Mouse (Mus musculus) natural killer cell, adult 2 months (primary cell): ENCODE results near the gene Sema3a.
"Not testable (repeated sequence)": the region's sequence is repeated elsewhere in the genome, so short reads cannot be mapped to it uniquely, and the experiment has no call there.

ENCODE experiments used
- DNase-seq, 2 experiments: peaks; one replicate each; pipeline ENCODE4 v3.0.0; 2022; ENCODE audit warnings: low spot score in 2 of 2

The Sema3a gene

GRCm38 (mm10) chr5:13421276-13421925 lies 296.2 kb downstream of the Sema3a start:
- no peak for DNase-seq

GRCm38 (mm10) chr5:13428702-13429101 lies 303.5 kb downstream of the Sema3a start:
- no peak for DNase-seq

GRCm38 (mm10) chr5:13431827-13432226 lies 306.6 kb downstream of the Sema3a start:
- no peak for DNase-seq

GRCm38 (mm10) chr5:13432574-13432973 lies 307.4 kb downstream of the Sema3a start:
- DNase-seq, result no peak

GRCm38 (mm10) chr5:13433303-13433702 lies 308.1 kb downstream of the Sema3a start:
- DNase-seq, result no peak

- DNase-seq, result no peak
Observed at GRCm38 (mm10) chr5:13441112-13441511, 315.9 kb downstream of the Sema3a start.

GRCm38 (mm10) chr5:13460182-13461001 lies 335.2 kb downstream of the Sema3a start:
- DNase-seq, result no peak

- no peak for DNase-seq
Observed at GRCm38 (mm10) chr5:13468856-13469255, 343.6 kb downstream of the Sema3a start.

GRCm38 (mm10) chr5:13469401-13469800 lies 344.2 kb downstream of the Sema3a start:
- no peak for DNase-seq

- DNase-seq, result no peak
Observed at GRCm38 (mm10) chr5:13470057-13470905, 345.1 kb downstream of the Sema3a start.

GRCm38 (mm10) chr5:13477653-13478052 lies 352.4 kb downstream of the Sema3a start:
- DNase-seq, result no peak

GRCm38 (mm10) chr5:13488671-13489070 lies 363.5 kb downstream of the Sema3a start:
- DNase-seq, result no peak

- DNase-seq, result not testable (repeated sequence)
Observed at GRCm38 (mm10) chr5:13495967-13496366, 370.8 kb downstream of the Sema3a start.

GRCm38 (mm10) chr5:13499835-13500234 lies 374.6 kb downstream of the Sema3a start:
- DNase-seq, result no peak

- DNase-seq, result no peak
Observed at GRCm38 (mm10) chr5:13505839-13506499, 380.8 kb downstream of the Sema3a start.

GRCm38 (mm10) chr5:13509163-13509562 lies 383.9 kb downstream of the Sema3a start:
- DNase-seq, result no peak

- no peak for DNase-seq
Observed at GRCm38 (mm10) chr5:13517018-13517417, 391.8 kb downstream of the Sema3a start.

- DNase-seq, result no peak
Observed at GRCm38 (mm10) chr5:13525597-13525996, 400.4 kb downstream of the Sema3a start.

GRCm38 (mm10) chr5:13527037-13527464 lies 401.8 kb downstream of the Sema3a start:
- no peak for DNase-seq

GRCm38 (mm10) chr5:13529226-13529625 lies 404.0 kb downstream of the Sema3a start:
- no peak for DNase-seq

- DNase-seq, result no peak
Observed at GRCm38 (mm10) chr5:13547472-13548209, 422.4 kb downstream of the Sema3a start.
